Mouse (Mus musculus): ENCODE measurements around the gene Zmiz1.
A peak's percentile ranks its signal among the peaks of the same experiment; 100 is the strongest.

Zmiz1 gene

DNA sequence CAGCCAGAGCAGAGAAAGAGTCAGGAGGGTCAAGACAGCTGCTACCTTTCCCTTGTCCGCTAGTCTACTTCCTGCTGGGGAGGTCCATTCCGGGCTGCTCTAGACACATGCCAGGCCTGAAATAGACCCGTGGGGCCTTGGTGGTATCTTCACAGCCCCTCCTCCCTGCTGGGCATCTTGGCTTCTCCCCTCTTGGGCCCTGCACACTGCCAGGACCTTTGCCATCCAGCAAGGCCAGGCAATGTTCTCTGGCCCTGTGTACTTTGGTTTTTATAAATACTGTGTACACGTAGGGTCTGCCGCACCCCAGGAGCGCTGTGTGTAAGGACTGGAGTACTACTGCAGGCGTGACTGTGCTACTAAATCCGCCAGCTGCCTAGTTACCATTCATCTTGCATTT, 54.5 kb downstream of the Zmiz1 start:
- no peak for DNase-seq (ENCODE audit: low read depth)

DNA sequence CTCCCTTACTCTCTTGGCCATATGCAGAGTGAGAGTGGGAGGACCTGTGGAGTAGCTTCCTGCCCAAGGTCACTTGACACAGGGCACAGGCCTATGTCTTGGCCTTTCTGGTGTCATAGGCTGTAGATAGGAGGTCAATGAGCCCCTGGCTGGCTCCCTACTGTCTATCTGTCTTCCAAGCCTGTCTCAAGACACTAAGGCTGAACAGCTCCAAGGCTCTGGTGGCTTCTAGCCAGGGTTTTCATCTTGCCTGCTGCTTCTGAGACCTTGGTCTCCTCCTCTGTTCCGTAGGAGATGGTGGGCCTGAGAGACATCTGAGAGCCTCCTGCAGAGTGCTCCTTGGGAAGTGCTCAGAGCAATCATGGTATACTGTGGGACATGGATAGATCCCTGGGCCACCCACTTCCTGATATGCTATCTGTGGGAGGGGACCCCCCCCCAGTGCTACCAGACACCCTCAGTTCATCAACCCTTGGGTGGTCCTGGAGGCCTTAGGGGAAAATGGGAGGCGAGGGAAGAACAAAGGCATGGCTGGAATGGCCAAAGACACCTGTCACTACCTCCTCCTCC, 56.0 kb downstream of the Zmiz1 start:
- no peak for DNase-seq (ENCODE audit: low read depth)

DNA sequence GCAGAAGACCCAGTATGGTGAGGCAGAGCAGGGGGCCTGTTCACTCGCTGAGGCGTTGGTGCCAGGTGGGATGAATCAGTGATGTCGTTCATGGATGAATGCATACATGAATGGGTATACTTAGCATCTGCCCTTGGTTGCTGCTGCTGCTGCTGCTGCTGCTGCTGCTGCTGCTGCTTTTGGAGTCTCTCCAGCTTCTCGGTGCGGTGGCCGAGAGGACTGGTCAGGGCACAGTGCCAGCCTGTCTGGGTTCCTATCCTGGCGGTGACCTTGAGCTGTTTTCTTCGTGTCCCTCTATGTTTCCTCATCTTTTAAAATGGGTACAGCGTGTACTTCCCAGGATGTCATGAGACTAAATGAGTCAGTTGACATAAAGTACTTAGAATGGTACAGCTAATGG, 56.9 kb downstream of the Zmiz1 start:
- DNase-seq (ENCODE audit: low read depth), result no peak

DNA sequence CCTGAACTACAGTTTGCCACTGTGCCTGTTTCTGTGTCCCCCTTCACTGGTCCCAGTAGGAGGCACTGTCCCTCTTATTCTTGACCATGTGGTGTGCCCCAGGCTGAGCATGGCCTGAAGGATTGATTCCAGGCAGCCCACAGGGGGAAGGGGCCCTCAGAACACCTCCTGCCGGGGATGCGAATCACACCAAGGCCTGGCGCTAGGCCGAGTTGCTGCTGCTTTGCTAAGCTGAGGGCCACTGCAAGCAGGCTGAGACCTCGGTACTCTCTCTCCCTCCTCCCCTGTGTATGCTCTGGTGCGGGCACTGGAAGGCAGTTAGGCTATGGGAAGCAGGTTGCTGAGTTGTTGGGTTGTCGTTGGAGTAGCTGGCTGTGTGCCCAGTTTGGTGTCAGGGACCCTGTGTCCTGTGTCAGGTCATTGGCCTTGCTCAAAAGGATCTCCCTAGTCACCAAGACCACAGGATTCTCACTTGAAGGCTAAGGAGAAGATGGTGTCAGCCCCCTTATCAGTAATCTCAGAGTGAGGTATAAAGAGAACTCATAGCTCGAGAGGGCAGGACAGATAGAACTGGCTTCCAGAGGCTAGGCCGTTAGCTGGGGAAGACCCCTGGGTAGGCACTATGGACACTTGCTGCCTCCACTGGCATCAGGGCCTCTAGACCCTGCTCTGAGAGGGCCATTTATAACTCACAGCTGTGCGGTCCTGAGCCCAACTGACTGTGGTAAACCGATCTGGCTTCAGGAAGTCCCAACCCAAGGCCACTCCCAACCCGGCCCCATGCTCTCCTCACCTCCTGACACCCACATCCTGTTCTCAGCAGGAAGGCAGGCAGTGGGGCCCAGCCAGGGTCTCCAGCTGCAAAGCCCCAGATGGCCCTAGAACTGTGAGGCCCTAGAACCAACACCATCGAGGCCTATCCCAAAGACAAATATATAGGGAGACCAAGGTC, 57.9 kb downstream of the Zmiz1 start:
- peak; percentile 66 for DNase-seq (ENCODE audit: low read depth)

DNA sequence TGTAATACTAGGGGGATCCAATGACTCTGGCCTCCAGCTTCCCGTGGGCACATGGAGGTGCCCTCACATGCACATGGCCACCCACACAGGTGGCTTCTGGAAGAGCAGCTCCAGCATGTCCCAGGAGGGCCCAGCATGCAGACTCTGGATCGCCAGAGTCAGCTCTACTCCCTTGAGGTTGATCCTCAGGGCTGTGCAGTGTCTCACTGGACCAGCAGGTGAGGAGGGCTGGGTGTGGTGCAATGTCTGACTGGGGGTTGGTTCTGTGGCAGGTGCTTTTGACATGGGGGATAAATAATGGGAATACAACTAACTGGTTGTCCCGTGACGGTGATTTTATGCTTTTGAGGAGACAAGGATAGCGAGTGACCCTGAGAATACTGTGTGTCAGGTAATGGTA, 59.7 kb downstream of the Zmiz1 start:
- DNase-seq (ENCODE audit: low read depth), result no peak

DNA sequence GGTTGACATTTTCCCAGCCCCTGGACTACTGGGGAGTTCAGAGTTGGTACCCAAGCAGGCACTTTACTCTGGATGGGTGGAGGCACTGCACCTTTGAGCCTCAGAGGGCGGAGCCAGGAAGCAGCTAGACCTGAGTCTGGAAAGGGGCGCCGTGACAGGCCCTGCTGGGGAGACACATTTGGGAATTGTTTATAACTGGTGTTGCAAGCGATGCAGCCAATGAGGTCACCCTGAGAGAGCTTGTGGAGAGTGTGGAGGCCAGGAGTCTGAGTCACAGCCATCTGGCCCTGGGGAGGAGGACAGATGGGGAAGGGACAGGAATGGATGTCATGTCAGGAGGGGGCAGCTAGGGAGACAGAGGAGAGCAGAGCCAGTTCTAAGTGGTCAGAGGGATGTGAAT, 60.7 kb downstream of the Zmiz1 start:
- peak; percentile 78 for DNase-seq (ENCODE audit: low read depth)

DNA sequence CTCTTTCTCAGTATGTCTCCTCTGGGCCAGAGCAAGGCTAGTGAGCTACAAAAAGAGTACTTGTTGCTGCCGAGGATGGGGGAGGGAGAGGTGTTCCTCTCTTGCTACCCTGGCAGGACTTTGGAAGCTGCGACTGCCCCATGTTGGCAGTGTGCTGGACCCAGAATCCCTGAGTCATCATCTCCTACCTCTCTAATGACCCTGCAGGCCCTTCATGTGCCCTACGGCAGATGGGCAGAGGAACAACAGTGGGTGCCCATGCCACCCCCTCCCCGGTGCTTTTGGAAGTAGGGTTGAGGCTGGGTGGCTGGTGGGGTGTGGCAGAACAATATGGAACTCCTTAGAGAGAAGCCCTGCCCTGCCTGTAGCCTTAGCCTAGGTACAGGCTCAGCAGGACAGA, 61.6 kb downstream of the Zmiz1 start:
- DNase-seq (ENCODE audit: low read depth), result no peak

DNA sequence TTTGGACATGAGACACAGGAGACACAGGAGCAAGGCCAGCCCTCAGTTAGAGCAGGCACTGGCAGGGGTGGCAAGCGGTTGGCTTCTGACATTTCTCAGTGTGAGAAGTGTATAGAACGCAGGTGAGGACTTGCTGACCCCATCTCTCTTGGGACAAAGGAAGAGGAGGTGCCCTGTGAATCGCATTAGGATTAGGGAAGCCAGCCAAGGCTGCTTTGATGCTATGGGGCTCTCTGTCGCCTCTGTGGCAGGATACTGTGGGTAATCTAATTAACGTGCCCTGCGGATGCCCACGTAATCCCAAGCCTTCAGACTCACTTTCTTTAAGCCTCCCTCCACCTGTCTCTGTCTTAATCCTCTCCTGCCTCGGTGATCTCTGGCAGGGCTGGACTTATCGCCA, 62.0 kb downstream of the Zmiz1 start:
- DNase-seq (ENCODE audit: low read depth), result no peak

DNA sequence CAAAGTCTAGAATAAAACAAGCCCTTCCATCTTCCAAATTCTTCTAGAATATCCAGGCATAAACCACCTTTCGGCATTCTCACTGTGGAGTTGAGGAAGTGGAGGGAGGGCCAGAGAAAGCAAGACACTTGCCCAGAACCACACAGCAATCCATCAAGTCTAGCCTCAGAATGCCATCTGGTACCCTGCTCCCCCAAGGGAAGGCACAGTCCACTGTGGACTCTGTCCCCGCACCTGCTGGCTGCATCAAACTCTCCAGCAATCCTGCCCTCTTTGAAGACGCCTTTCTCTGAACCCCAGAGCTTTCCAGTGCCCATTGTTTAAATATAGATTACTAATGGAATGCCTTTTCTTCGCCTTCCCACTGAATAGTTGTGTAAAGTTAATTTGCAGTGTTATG, 62.5 kb downstream of the Zmiz1 start:
- no peak for DNase-seq (ENCODE audit: low read depth)

DNA sequence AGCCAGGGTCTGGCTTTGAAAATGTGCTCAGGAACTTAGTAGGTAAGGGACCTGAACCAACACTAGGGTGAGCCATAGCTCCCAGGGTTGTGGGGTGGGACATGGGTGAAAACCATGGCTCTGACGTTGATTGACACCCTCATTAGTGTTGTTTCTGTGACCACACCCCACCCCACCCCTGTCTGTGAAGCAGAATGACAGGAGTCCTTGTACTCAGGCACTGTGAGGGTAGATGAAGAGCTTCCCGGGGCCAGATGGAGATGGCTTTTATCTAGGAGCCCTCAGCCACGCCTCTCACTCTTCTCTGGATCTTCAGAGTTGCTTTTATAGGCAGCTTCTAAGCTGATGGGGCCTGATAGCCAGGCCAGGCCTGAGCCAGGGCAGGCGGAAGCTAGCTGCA, 63.4 kb downstream of the Zmiz1 start:
- DNase-seq (ENCODE audit: low read depth), result no peak

DNA sequence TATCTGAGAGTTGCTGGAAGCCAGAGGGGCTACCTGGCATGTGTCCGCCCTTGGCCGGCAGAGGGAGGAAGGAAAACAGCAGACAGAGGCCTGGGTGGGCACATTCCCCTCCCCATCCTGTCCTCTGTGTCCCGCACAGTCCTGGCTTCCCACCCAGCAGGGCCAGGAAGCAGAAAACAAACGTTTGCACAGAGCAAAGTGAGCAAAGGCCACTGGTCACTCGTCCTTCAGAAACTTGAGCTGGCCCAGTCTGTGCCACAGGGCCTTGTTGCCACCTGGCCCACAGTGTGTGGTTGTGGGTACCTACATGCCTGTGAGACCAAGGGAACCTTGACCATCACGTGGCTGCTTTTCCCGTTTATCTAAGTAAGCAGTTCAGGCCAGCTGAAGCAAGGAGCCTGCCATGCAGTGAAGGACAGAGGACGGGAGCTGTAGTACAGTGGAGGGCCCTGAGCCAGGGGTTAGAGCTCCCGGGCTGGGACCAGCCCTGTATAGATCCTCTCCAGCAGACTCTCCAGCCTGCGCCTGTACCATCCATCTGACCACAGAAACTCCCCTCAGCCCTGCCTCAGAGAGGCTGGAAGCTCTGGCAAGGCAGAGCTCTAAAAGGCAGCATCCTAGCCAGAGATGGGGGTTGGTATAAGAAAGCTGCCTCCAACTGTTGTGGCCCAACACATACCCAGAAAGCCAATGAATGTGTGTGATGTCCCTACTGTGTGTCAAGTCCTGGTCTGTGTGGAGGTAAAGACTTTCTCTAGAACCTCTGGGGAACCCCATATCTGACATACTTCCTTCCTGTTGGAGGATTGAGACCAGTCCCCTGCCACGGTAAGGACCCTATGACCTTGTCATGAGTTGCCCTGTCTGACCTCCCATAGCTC, 64.5 kb downstream of the Zmiz1 start:
- DNase-seq (ENCODE audit: low read depth), result no peak

DNA sequence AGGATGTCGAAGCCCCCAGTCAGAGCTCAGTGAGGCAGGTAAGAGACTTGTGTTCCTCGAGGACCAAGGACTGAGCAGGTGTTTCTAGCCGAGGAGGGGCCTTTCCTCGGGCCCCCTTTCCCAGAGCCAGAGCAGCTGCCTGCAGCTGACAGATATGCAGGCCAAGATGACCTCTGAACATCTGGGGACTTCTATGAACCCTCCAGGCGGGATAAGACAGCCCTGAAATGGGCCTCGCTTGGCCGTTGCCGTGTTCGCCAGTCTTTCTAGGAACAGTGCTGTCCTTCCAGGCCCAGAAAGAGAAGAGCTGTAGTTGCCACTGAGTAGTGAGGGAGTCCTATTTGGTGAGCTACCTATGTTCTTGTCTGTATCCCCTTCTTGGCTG, 65.1 kb downstream of the Zmiz1 start:
- DNase-seq (ENCODE audit: low read depth), result no peak

DNA sequence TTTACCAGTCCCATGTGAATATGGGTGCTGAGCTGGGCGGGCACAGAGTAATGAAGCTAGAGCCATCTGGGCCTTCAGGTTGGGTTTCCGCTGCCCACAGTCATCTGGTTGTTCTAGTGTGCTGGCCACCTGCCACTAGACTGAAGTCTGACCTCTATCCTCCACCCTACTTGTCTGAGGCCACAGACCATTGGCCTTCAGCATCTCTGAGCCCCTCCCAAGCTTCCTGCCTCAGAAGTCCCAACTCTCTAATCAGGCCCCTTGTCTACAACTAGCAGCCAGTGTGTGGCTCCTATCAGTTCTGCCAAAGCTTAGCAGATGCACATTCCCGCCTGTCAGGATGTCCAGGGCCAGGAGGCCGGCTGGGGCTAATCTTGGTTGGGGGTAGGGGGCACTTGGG, 65.9 kb downstream of the Zmiz1 start:
- DNase-seq (ENCODE audit: low read depth), result no peak

DNA sequence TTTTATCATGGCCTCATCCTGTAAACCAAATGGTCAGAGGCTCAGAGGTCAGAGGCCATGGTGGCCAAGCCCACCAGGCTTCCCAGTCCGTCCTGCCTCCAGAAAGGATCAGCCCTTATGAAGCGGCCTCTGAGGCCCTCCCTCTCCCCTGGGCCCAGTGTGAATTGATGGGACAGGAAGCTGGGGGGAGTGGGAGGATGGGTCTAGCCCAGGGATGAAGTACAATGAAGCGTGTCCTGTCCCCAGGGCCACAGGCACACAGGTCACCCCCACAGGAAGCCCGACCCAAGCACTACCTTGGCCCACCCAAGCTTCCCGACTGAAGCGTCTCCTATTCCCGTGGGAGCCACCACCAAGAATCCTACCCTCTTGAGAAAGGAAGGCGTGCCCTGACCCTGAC, 66.7 kb downstream of the Zmiz1 start:
- DNase-seq (ENCODE audit: low read depth), result no peak

DNA sequence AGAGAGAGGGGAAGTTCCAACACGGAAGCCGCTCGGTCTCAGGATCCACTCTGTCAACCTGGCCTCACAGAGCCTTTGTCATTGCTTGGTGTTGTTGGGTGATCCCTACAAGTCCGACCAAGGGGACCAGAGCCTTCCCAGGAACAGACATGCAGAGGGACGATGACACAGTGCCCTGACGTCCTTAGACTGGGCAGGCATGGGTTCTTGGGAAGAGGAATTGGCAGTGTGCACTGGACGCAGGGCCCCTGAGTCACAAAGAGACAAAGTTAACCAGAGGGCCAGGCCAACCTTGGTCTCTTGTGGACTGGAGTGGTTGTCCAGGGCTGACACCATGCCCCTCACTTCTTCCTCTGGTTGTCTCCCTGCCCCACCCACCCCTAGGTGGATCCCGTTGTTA, 67.9 kb downstream of the Zmiz1 start:
- DNase-seq (ENCODE audit: low read depth), result peak; percentile 33

DNA sequence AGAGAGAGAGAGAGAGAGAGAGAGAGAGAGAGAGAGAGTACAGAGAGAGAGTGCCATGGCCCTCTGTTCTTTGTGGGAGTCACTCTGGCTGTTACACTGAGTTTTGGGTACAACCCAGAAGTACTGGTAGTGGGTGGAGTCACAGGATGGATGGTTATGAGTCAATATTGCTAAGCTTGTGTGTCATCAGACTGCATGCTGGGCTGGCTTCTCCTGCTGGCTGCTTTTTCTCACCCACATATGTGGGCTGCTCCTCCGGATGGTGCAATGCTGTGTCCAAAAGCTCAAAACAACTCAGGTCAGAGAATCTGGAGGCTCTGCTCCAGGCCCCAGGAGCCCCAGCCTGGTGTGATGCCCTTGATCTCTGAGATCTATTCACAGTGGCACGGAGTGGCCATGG, 68.3 kb downstream of the Zmiz1 start:
- peak; percentile 89 for DNase-seq (ENCODE audit: low read depth)

DNA sequence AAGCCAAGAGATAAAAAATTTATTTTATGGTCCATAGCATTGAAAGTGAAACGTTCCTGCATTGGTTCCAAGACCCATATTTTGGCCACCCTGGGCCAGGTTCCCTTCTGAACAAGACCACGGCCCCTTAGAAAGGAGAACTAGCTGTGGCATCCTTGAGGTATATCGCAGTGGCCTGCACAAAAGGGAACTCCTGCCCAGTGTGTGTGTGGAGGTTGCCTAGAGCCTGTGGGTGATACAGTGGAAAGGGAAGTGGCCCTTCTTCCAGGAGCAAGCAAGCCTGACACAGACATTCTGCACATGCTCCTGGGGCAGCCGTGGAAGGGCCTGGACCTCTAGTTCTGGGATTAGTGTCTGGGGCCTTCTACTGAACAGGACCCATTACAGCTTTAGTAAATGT, 71.4 kb downstream of the Zmiz1 start:
- DNase-seq (ENCODE audit: low read depth), result no peak

DNA sequence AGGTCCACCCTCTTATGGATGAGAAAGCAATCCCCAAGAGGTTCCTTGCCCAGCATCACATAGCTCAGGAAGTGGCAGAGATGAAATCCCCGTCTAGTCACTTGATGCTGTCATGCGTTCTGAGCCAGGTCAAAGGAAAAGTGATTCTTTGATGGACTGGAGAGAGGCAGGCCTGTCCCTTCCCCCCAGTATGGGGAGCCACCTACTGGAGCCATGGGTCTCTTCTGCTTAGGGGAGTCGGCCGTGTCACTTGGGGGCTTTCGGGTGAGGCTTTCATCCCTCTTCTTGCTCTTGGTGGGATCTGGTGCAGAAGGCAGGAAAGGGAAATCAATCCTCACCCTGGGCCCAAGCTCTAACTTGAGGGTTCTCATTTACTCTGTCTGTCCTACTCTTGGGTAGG, 71.8 kb downstream of the Zmiz1 start:
- no peak for DNase-seq (ENCODE audit: low read depth)

DNA sequence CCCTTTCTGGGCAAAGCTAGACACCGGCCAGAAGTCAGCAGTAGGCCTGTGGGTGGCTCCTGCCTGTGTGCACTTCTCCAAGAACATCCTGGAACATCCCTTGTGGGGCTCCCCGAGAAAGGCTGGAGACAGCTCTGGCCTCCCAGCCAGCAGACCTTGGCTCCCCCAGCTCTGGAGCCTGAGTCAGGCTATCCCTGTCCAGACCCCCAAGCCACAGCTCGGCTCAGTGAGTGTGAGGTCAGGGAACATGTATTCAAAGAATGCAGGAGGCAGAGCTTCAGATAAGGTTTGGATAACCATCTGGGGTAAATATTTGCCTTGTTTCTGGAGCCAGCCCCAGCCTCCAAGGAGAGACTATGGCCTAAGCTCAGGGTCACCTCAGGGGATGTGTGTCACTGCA, 74.0 kb downstream of the Zmiz1 start:
- DNase-seq (ENCODE audit: low read depth), result peak; percentile 74

DNA sequence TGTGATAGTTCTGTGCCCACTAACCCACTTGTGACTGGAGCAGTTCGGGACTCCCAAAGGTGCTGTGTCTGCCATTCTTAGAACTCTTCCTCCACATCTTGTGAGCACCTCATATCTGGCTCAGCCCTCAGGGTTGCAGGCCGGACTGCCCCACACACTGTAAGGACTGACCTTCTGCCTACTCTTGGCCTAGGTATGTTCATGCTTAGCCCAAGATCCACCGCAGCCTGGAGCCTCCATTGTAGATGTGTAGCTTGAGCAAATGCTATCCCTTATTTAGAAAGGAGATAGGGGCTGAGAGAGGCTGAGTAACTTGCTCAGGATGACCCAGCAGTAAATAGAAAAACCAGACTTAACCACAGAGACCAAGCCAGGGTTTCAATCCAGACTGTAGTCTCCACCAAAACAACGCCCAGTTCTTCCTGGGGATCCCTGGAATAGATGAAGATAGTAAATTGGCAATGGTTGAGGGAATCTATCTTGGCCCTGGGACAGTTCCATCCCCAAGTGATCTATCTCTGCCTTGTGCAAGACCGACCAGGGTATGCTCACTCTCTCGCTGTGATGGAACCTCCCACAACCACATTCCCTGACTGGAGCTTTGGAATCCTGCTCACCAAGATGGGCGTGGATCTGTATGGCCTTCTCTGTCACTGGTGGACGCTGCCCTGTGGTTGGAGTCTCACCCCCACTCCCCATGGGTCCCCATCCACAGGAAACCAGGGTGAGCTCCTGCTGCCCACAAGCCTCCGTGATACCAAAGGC, 74.8 kb downstream of the Zmiz1 start:
- peak; percentile 72 for DNase-seq (ENCODE audit: low read depth)

DNA sequence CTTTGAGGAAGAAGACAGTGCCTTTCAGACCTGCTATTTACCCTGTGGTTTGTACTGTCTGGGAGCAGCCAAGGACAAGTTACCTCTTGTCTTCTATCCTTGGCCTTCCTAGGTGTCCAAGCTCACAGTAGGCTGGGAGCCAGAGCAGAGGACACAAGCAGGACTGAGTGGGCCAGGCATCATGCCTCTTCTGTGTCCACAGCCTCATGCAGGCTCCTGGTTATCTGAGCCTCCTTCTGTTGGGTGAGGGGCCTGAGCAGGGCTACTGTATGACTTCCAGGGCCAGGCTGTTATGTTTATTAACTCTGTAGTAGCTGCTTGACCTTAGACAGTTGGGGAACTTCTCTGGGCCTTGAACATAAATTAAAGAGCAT, 75.4 kb downstream of the Zmiz1 start:
- DNase-seq (ENCODE audit: low read depth), result no peak

DNA sequence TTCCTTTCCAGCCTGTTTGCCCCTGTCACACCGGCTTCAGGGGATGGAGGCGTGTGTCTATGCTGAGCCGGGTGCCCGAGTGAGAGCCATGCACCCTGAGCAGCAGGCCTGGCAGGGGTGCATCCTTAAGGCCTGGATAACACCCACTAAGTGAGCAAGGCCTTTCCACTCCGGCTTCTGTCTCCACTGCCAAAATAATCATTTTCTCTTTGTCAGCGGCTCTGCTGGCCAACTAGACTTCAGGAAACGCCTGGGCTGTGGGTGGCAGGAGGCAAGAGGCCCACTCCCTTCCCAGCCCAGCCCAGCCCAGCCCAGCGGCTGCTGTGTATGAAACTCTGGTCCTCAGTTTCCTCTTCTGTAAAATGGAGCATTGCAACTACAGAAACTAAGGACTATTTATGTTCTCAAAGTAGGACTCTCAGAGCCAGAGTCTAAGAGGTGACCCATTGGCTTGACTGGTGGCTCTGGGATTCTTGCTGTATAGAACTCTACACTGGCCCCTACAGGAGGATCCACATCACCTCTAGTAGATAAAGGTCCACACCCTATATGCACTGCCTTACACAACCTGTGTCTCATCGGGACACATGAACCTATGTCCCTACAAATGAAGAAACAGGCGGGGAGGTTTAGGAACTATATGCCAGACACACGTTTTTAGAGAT, 76.1 kb downstream of the Zmiz1 start:
- DNase-seq (ENCODE audit: low read depth), result no peak

All from NIH3T3 (cell line).